Mouse (Mus musculus): ENCODE measurements around the gene Mapkap1. TPM values are rescaled to one million over a fixed set of nuclear protein-coding genes. Genes with fewer than 3 reads are reported as not detected.
"Not testable (repeated sequence)": the region's sequence is repeated elsewhere in the genome, so short reads cannot be mapped to it uniquely, and the experiment has no call there.

The Mapkap1 gene
- polyA plus RNA-seq, 1 experiment: 55.3 TPM

GRCm38 (mm10) chr2:34431701-34432372 is 25.3 kb downstream of the Mapkap1 start:
- no peak for DNase-seq (ENCODE audit: low spot score)

- not testable (repeated sequence) for DNase-seq (ENCODE audit: low spot score)
Observed at GRCm38 (mm10) chr2:34432887-34433286, 26.3 kb downstream of the Mapkap1 start.

DNA sequence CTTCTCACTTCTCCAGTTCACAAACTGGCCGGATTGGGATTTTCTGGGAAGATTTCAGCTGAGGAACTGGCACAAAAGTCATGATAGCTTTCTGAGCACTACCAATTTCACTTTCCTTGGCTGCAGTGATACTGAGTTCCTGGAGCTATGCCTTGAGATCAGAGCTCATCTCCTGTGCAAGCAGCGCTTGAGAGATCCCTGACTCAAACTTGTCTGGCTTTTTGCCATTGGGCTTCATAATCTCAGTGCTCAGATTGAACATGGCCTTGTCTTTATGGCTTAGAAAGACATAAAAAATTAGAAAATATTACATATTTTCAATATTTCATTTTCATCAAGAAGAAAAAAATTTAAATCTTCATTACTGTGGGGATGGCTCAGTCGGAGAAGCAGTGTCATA is 29.8 kb downstream of the Mapkap1 start:
- DNase-seq (ENCODE audit: low spot score): no peak

DNA sequence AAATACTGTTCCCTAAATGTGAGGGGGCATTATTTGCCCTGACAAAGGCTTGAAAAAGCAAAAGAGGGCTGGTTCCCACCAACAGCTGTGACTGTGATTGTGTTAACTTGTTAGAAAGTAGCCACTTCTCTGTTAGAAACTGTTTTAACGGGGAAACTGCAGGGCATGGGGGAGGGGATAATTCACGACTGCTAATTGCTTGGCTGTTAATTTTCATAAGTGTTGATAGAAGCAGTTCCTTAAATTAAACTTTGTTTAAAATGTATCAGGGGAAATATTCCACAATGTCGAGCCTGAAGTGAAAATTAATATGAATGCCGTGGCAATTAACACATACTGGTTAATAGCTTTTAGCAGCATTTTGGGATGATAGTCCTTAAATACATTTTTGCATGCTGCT is 42.2 kb downstream of the Mapkap1 start:
- no peak for DNase-seq (ENCODE audit: low spot score)

- no peak for DNase-seq (ENCODE audit: low spot score)
Observed at GRCm38 (mm10) chr2:34462490-34462889, 55.9 kb downstream of the Mapkap1 start.

- no peak for DNase-seq (ENCODE audit: low spot score)
Observed at GRCm38 (mm10) chr2:34468559-34469141, 62.1 kb downstream of the Mapkap1 start.

DNA sequence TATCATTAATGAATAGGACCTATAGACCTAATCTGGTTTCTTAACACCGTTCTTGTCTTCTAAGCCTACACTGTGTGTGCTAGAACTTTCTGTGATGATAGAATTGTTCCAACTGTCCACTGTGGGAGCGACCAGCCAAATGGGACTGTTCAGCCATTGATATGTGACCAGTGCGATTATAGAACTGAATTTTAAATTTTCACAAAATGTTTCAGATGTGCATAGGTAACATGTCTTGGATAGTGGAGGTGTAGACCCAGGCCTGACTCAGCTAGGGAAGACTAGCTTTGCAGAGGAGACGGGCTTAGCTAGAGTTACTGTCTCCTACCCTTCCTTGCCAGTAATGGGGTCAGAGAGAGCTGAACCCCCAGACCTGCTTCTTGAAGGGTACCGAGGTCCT is 62.8 kb downstream of the Mapkap1 start:
- DNase-seq (ENCODE audit: low spot score): no peak

DNA sequence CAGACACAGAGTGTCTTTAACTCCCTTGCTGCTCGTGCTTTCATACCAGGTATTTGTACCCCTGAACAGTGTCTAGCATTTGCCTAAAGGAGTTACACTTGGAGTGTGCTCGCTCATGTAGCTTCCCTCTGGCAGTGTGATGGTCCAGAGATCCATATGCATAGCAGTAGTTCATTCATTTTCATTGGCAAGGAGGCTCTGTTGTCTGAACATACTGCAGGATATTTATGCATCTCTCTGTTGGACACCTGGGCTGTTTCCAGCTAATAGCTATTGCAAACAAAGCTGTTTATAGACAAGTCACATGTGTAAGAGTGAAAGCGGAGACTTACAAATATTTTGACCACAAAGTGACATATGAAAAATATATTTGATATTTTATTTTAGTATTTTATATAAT is 67.2 kb downstream of the Mapkap1 start:
- no peak for DNase-seq (ENCODE audit: low spot score)

GRCm38 (mm10) chr2:34481401-34481800 is 74.8 kb downstream of the Mapkap1 start:
- no peak for DNase-seq (ENCODE audit: low spot score)

DNA sequence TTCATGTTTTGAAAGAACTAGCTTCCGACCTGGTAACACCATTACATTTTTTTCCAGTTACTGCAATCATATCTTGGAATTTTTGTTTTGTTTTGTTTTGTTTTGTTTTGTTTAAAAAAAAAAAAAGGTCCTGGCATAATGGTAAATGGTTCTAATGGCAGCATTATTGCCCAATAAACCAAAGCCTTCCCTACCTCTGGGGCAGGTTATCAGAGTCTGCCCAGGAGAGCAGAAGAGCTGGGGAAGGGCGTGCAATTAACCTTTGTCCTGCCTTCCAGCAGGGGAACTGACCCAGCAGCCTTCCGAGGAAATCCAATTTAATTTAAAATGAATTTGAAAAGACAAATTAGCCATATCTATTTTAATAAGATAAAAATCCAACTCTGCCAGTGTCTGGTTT is 75.5 kb downstream of the Mapkap1 start:
- no peak for DNase-seq (ENCODE audit: low spot score)

DNA sequence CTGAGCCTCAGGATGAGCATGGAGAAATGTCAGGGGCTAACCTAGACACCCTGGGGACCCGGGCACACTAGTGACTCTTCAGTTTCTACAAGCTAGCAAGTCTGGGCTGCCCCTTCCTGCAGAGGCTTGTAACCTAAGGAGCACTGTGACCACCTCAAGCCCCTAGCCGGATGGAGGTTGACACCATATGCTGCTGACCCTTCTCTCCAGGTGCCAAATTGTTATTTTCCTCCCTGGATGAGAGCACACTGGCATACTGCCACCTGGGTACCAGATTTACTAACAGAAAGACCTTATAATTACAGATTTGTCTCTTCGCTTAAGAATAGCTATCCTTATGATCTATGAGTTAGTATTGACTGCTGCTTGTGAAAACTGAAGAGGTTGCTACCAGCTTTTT is 76.0 kb downstream of the Mapkap1 start:
- no peak for DNase-seq (ENCODE audit: low spot score)

GRCm38 (mm10) chr2:34487281-34487680 is 80.7 kb downstream of the Mapkap1 start:
- no peak for DNase-seq (ENCODE audit: low spot score)

GRCm38 (mm10) chr2:34503975-34504730 is 97.6 kb downstream of the Mapkap1 start:
- no peak for DNase-seq (ENCODE audit: low spot score)

DNA sequence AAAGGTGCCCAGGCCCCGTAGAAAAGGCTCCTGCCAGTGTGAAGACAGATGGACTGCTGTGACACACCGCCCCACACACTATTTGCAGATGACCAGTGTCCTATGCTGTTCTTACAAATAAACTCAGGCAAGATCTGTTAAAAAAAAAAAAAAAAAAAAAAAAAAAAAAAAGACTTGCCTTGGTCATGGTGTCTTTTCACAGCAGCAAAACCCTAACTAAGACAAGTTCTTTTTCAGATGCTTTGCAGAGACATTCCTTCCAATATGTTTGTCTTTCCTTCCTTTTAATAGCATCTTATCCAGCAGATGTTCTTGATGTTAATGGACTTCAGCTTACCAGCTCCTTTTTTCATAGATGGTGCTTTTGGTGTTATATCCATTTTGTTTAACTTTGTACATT is 99.6 kb downstream of the Mapkap1 start:
- DNase-seq (ENCODE audit: low spot score): not testable (repeated sequence)

DNA sequence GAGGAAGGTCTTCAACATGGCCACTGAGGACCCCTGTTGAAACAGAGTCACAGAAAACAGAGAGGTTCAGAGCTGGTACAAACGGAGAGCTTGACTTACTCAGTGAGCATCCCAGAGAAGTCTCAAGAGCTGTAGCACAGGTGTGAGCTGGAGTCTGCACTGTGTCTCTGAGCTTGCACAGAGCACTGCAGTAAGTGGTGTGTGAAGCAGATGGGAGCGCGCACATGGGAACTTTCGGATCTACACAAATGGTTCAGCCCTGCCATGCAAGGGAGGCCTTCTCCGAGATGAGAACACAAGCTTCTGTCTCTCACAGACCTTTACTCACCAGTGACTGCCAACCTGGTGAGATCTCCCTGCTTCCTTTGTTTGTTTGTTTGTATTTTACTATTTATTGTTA is 103.3 kb downstream of the Mapkap1 start:
- DNase-seq (ENCODE audit: low spot score): no peak

GRCm38 (mm10) chr2:34515263-34515662 is 108.7 kb downstream of the Mapkap1 start:
- no peak for DNase-seq (ENCODE audit: low spot score)

DNA sequence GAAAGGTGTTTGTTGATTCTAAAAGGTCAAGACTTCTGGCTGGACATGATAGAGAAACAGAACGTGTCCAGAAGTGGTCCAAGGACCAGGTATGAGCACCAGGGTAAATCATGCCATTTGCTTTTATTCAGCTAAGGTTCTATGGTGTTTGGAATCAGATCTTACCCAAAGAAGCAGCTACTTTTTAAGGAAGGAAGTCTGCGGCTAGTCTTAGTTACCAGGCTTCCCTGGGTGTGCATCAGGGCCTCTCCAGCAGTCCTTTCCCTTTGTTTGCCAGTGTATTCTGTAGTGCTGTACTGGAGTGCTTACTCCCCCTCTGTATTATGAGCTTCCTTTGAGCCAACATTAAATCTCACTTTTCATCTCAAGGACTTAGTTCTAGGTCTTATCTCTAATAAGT is 111.5 kb downstream of the Mapkap1 start:
- DNase-seq (ENCODE audit: low spot score): no peak

DNA sequence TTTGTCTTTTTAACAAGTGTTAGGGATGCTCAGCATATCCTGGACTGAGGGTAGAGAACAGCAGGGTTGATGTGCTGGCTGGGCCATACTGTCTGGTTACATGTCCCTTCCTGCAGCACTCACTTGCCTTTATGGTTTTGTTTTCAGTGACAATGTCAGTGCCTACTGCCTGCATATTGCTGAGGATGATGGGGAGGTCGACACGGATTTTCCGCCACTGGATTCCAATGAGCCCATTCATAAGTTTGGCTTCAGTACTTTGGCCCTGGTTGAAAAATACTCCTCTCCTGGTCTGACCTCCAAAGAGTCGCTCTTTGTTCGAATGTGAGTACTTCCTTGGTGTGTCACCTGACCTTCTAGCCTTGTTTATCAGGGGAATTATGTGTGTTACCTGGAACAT is 112.0 kb downstream of the Mapkap1 start:
- no peak for DNase-seq (ENCODE audit: low spot score)

- DNase-seq (ENCODE audit: low spot score): no peak
Observed at GRCm38 (mm10) chr2:34519525-34519924, 113.0 kb downstream of the Mapkap1 start.

GRCm38 (mm10) chr2:34521384-34521783 is 114.8 kb downstream of the Mapkap1 start:
- no peak for DNase-seq (ENCODE audit: low spot score)

DNA sequence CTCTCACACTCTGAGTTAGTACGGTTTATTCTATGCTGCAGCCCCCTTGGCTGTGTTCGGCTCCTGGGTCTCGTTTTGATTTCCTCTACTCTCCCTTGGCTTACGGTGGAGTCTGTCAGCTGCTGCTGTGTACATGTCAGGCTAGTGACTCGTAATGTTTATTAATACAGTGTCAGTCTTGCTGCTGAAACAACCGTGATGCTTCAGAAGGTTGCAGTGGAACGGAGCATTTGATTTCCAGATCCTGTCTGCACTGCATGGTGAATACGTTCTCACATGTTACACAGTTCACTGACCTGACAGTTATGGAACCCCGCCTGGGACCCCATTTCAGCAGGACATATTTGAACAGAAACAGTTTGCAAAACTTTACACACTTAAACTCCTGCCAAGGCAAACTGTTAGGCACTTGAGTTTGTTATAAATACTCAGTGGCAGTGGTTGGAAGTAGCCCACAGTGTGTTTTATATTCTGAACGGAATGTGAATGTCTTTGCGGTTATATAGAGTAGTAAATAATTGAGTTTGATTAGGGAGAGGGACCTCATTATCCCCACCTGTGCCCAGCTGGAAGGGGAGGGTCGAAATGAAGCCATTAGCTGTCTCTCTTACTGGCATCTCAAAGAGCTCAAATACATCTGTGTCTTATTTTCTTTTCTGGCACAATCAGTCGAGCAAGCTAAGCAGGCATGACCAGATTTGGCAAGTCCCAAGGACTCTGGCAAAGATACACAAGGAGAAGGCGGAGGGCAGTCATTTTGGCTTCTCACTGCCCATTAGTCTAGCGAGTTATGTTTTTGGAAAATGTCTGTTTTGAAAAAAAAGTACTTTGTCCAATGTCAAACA is 120.2 kb downstream of the Mapkap1 start:
- DNase-seq (ENCODE audit: low spot score): no peak

- DNase-seq (ENCODE audit: low spot score): no peak
Observed at GRCm38 (mm10) chr2:34528491-34528890, 121.9 kb downstream of the Mapkap1 start.

Measured in urinary bladder, adult 2 months (tissue).